Mouse (Mus musculus) kidney, adult 9 months (tissue): ENCODE measurements at regions not wholly inside any gene's neighbourhood (a gene's known extent, or its start where the extent isn't known, plus 50 kb on each side); places are given as distances from the start of the nearest gene placed in this dataset.

Experiments
- DNase-seq: peaks from one replicate; pipeline ENCODE4 v3.0.0; 2022

DNA sequence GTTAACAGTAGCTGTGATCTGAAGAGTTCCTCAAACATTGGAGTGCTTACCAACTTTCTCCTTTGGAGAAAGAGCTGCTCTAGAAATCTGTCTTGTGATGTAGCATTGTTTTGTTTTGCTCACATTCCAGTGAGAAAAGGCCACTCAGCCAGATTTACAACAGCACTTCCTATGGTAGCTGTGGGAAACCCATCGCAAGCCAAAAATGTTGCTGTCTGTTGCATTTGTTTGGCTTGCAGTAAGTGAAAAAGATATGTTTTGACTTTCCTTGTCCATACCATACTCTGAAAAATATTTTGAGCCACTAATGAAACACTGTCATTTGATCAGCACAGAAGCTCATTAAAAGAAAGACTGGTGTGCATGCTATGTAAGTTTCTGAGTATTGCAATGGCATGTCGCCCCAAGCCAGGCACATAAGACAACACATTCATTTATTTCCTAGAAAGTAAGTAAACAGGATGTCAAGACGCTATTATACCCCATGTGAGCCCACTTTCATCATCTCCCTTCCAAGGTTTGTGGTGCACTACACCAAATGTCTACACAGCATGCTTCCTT lies 66.2 kb downstream of the Car2 start:
- no peak for DNase-seq

DNA sequence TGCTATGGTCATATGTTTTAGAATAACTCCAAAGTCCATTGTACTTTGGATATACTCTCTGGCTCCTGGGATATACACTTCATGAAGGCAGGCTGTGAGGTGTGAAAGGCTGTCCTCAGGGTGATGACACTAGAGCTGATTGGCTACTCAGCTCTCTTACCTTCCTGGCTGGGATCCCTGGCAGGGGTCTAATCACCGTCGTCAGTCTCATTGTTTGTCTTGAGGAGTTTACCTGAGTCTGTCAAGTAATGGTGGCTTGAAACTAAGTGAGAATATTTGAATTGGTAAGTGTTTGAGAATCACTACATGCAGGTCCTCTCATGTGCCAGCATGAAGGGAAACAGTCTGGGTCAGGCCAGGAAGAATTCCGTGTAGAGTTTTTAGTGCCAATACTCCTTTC lies 66.9 kb downstream of the Car2 start:
- DNase-seq = no peak

DNA sequence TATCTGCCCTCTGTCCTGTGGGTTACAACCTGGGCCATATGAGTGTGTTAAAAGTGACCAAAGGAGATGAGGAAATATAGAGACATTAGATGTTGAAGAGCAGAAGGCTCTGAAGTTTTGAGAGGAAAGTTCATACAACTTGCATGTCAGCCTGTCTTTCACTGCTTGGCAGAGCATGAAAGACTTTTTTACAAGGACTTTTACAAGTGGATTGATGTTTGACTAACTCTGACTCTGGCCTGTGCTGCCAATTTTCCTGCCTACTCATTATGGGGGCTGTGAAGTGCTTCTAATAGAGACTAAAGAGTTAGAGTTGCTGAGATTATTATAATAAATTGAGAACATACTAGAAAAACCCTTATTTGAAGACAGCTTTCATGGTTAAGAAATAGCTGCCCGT lies 71.4 kb downstream of the Car2 start:
- peak; percentile 85 for DNase-seq

DNA sequence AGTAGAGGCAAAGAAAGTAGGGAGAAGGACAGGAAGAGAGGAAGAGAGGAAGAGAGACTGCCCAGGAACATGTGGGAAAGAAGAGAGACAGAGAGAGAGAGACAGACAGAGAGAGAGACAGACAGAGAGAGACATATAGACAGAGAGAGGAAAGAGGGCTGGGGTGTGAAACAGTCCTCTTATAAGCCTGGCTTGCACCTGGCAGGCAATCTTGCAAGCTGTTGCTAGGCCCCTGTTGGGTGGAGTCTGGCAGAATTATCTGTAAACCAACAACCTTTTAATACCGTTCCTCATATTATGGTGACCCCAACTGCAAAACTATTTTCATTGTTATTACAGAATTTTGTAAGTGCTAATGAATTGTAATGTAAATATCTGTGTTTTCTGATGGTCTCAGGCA lies 72.2 kb downstream of the Car2 start:
- DNase-seq = no peak

DNA sequence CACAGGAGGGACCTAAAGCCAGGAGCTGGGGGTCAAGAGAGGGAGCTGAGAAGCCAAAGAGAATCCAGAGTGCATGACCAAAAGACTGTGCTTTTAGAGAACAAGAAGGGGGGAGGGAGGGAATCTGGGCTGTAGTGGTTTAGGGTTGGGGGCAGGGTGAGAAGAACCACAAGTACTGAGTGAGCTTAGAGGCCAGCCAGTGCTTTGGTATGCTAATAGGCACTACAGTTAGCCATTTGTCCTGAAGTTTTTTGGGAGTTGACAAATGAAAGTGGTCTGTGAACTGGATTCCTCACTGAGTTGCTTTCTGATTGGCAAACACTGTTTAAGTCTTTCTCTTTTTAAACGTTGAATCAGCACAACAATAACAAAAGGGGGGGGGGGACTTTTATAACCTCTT lies 73.5 kb downstream of the Car2 start:
- peak; percentile 38 for DNase-seq

DNA sequence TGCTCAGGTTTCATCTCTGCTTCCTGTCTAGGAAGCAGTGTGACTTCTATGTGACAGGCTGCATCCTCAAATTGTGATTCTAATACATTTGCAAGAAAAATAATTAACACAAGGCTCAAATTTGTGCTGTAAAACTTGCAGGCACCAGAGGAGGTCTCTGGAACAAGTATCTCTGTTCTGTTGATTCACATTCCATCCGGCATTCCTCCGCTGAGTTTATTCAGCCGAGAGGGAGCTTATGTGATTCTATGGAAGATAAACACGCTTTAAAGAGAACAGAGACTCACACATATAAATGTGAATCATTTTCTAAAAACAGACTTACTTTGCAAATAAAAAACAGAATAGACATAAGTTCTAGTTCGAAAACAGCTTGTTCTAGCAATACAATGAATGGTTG lies 78.7 kb downstream of the Car2 start:
- no peak for DNase-seq

DNA sequence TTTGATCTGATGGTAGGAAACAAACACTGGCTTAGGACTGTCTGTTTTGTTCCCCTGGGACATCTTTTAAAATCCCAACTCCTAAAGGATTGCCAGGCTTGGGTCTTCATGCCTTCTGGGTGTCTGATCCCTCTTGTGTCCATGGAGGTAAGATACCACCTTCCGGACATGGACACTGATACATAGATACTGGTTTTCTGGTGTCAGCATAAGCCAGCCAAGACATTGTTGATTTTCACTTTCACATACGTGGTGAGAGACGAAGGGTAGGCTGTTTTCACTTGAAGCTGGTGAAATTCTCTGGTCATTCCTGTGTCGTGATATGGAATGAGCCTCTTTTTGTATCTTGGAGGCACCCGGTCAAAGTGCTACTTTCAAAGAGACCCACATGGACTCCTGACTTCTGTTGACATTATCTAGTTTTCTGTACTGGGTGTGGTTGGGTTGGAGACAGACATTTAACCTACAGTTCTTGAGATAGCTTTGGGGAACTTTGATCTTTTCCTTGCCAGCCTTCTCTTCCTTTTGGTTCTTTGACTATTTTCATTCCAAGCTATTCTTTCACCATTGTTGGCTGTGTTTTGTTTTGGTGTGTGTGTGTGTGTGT lies 79.5 kb downstream of the Car2 start:
- DNase-seq = no peak

DNA sequence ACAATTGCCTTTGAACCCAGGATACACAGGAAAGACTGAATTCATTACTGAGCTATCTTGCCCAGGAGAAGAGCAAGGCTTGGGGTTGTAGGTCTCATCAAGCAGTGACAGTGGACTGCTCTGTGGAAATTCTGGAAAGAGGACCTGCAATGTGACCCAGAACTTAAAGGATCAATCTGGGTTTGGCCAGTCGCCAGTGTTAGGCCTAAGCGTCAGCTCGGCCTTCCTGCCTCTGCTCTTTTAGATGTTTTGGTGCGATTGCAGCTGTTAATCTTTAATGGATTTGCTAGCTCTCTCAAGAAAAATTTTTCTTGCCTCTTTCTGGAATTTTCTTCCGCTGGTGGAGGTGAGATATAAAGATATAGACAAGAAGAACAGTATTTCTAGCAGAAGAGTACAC lies 81.2 kb downstream of the Car2 start:
- DNase-seq = peak; percentile 61

DNA sequence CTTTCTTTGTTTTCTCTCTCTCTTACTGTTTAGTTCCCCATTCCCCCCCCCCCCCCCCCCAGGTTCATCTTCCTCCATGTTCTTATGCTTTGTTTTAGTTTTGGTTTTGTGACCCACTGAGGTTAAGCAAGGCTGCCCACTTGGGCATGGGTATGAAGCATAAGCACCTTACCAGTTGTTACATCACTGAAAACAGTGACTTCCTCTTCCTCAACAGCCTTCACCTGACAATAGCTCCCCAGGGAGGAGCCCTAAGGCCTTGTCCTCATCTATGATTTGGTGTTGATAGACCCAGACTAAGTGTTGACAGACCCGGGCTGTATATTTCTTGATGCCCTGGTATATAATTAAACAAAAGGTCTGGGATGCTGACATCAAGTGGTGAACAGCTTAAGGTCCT lies 82.3 kb downstream of the Car2 start:
- DNase-seq = no peak

DNA sequence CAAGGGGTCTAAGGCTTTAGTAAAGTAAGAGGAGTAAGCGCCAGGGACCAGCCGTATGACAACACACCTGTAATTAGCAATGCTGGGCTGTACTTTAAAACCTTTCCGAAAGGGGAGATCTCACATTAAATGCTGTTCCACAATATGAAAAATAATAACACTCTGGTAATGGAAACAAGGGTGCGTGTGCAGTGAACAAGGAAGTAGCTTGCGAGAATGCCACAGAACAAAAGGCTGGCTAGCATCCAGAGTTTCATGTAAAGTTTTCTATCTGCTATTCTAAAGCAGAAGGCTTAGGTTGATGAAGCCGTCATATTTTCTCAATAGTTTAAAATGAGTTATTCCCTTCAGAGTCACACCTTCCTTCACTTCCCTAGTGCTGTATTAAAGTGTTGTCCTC lies 83.6 kb downstream of the Car2 start:
- no peak for DNase-seq

DNA sequence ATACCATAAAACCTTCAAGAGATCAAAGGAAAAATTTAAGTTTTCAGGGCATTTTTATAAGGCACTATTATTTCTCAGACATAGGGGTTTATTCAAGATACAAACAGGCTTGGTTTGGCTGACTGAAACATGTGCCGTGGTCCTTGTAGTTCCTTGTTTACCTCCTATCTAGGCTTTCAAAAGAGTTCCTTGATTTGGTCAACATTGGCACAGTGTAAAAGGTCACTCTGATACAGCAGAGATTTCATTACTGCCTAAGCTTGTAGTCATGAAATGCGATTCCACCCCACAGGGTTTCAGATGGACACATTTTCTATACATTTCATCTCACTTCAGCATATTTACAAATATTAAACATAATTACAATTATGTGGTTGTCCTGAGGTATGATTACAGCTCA lies 85.6 kb downstream of the Car2 start:
- no peak for DNase-seq

DNA sequence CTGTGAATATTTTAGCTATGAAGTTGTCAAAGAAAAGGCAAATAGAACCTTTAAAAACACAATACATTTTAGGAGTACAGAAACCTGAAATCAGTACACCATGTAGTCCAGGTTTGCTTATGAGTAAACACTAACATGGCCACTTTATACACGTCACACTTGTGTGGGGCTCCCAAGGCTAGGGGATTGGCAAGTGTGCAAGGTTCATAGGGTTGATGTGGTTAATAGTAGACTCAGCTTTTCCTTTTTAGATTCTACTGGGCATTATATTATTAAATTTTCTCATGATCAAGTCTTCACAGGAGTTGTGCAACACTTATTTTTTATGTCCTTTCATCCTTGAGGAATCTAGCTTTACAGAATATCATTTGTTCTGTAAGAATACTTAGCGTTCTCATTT lies 88.7 kb downstream of the Car2 start:
- DNase-seq = no peak

DNA sequence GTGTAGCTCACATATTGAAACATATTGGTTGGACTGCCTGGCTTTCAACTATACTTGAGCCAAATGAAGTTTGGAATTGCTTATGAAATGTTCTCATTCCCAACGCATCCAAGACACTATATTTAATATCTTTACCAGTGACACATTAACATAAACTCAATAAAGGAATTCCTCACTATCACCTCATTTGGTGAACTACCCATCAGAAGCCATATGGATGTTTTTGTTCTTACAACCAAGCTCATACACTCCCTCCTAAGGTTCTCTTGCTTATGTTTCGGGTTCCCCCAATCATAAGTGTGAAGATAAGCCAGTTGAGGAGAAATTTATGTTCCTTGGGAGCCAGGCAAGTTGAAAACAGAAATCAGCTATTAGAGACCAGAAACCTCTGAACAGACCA lies 89.1 kb downstream of the Car2 start:
- DNase-seq = no peak

DNA sequence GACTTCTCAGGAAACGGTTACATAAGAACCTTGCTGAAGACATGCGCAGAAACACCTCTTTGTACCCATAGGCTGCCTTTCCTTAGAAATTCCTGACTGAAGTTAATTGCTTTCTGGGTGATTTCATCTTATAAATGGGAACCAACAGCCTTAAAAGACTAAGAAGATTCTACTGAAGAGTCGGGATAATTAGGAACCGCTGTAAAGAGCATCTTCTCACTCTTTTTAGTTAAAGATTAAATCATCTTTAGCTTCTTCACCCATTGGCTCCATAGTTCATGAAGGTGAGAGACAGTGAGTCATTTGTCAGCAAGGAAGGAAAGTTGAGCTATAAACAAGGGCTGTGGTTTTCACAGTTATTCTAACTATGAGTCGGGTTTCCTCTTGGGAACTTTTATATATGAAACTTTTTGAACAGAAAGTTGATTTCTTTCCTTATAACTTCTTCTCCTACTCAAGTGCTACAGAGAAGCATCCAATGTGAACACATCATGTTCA lies 93.1 kb downstream of the Car2 start:
- DNase-seq = no peak

DNA sequence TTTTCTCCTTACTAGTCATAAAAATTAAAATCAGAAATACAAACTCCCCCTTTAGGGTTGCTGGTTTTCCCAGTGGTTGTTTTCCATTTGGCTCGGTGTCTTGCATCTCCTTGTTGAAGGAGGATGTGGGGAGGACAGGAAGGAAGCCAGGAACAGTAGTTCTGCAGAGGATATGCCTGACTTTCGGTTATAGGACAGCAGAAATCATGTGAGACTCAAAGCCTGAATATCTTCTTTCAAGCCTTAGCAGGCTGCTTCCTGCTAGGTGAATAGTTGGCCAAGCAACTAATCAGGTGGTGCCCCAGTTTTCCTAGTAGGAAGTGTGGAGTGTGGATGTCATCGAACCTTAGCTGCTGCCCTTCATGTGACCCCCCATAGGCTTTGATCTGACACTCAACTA lies 103.6 kb downstream of the Car2 start:
- no peak for DNase-seq

DNA sequence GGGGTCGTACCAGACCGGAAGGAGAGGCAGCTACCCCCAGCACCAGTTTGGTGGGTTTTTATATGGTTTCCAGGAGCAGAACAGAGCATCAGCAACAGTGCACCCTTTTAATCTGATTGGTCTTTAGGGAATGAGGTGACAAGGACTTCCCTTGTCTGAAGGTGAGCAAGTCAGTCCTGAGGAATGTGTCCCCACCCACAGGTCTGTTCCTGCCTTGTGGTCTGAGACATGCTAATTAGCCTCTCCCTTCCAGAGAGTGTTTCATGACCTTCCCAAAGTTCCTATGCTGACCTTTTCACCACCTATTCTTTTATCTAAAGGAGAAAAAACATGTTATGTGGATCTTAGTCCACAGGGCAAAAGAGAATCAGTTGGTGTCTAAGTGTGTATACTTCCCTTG lies 107.9 kb downstream of the Car2 start:
- DNase-seq = no peak

DNA sequence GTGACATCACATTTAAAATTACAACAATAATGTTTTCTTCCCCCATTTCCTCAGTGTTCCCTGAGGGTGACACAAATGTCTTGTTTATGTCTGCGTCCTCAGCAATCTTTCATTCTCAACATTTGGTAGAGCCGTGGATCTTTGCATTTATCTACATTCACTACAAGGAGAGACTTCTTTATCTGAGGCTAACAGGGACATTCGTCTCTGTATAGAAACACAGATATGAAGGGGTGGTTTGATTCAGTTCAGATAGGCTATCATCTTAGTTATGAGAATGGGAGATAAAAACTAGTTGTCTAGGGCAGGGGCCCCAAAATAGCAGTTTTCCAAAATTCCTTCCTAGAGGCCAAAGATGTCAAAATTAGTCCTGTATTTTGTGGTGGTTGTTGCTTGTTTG lies 111.2 kb downstream of the Car2 start:
- DNase-seq = no peak

DNA sequence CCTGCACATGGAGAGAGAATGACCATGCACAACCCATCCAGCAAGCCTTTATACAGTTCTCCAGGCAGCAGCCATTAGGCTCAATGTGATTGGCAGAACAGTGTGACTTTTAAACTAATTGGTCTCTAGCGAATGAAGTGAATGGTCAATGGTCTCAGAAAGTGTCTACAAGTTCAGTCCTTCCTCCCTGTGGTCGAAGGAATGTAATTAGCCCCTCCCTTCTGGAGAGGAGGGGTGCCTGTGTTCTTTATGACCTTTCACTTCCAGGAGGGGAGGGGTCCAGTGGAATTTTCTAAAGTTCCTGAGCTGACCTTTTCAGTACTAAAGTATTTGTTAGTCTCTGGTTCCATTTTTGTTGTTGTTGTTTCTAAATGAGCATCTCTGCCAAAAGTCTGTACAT lies 112.4 kb downstream of the Car2 start:
- DNase-seq = no peak

DNA sequence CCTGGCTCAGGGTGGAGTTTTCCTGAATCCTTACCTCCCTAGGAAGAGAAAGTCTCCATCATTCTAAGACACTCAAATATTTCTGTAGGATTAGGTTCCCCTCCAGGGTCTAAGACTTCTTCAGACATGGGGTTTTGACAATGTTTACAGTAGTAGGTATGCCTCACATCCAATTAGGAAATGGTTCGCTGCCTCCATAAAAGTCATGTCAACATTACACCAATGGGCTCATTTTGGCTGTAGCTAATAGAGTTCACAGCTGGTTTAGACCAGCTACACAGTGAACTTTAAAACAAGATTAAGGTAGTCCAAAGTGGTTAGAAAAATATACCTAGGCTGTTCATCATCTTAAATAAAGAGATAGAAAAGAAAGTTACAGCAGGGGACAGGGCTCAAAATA lies 113.3 kb downstream of the Car2 start:
- no peak for DNase-seq

DNA sequence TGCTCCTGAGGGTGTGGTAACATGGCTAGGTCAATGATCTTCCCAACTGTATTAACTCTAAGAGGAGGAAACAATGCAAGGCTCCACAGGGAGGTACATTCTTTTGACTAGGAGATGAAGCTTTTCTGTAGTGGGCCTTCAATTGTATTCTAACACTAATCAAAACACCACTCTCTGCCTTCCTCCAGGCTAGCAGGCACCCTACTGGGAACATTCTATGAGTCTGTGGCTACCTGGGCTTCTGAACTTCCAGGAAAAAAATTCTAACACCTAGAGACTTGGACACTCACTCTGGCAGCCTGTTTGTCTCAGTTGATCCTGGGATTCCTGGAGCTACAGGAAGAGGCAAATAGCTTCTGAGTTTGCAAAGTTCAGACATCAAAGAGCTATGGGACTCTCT lies 113.8 kb downstream of the Car2 start:
- no peak for DNase-seq

DNA sequence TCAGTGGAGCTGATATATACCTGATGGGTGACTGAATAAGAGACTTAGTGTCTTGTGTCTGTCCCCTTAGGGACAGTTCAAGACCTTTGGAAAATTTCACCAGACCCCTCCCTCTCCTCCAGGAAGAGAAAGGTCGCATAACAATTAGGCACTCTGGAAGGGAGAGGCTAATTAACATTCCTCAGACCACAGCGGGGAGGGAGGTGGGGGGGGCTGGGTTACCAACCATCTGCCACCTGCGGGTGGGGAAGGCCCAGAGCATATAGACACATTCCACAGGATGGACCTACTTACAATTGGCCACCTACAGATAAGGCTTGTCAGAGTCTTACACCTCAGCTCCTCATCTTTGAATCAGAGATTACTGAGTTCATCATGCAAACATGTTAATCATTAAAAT lies 114.6 kb downstream of the Car2 start:
- no peak for DNase-seq

DNA sequence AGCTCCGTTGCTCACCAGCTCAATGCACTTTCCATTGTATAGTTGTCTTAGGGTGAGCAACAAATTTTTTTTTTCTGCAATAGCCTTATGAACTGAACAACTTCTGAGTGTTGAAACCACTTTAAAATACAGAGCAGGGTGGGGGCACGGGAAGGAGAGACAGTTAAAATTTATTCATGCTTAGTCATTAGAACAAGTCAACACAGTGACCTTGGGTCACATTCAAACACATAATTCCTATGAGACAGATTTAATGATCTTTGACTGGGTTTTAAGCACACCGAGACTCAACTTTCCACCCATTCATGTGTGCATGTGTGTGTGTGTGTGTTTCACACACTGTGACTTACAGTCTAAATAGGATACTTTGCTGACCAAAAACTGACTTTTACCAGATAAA lies 121.7 kb downstream of the Car2 start:
- peak; percentile 28 for DNase-seq

DNA sequence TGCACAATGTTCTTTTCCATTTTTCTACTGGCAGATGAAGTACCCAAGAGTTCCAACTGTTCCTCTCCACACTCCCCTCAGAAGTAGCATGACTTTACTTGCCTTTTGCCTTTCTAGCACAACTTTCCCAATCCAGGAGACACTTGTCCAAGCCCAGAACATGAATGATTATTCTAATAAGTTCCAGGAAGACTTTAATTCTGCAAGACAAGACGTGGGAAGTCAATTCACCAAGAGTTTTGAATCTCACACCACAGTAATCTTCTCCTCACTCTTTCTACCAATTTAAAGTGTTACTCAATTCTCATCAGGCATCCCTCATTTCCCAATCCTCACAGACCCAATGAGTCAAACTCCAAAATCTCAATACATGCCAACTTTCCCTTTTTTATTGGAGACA lies 122.4 kb downstream of the Car2 start:
- DNase-seq = no peak

DNA sequence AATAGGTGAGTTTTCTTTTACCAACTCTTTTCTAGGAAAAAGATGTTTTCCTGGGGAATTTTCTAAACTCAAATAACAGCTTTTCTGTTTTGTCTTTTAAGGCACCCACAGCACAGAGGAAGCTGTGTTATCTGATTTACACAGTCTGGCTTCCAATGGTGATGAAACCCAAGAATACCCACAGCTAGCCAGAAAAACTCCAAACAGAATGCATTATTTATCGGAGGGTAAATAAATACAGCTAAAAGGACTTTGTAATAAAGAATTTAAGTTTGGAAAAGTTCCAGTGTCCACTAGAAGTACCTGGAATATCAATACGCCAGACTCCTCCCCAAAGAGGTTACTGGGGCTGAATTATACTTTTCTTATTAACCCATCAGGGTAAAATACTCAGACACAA lies 123.7 kb downstream of the Car2 start:
- DNase-seq = no peak

DNA sequence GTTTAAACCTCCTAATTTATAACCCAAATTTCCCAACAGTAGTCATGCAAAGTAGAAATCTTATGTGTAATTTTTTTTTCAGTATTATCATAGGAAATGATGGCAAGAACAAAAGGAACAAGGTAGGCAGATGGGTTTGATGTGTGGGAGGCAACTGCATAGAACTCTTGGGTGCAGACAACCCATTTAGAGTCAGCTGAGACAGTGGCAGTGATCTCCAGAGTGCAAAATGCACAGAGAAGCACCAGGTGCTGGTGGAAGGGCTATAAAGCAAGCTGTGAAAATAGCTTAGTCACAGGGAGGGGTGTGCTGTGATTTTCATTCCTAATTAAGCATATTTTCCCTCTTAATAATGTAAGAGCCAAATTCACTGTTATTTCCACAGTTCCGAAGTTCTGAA lies 130.5 kb downstream of the Car2 start:
- no peak for DNase-seq

DNA sequence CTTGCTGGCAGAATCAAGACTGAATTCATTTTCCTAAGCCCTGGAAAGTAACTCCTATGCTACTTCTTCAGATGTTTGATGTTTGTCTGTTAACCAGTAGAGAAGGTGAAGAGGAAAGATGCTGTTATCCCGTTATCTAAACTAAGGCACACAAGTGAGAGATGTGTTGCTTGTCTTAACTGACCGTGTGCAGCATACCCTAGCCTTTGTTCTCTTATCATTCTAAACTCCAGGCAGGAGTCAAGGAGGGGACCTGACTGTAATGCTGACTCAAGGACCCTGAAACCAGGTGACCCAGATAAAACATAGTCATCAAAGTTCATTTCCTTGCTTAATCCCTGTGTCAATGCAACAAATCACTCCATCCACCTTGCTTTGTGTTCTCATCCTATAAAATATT lies 136.7 kb downstream of the Car2 start:
- DNase-seq = no peak
